Comparison of ENCODE assay signal across 7 mouse cellular contexts in the genomic region with DNA sequence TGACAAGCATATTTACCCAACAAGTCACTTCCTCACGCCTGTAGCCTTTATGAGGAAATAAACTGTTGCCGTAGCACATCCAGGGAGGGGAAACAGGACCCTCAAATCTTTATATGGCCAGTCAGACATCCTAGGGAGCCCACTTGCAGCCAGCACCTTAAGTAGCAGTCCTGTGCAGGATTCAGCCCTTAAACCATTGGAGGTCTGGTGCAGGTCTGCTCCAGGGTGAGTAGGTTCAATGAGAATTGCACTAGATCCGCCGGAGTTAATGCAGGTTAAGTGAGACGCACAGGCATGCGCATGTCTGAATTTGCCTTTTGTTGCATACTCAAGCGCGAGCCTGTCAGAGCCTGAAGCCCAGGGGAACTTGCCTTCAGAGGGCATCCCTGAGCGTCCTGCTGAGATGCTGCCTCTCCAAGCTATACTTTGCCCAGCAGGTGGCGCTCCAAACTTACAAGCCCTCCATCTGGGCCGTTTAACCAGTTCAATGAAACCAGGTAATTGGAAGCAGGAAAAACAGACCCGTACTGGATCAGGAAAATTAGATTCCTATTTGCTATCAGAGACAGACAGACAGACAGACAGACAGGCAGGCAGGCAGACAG. TPM values are rescaled to one million over a fixed set of nuclear protein-coding genes. Genes with fewer than 3 reads are reported as not detected.
DNase-seq lines count a peak whose midpoint lies in the region; ATAC-seq lines count a peak whose summit lies in the region.

No protein-coding gene starts in this region.

- peak; percentile 70 for ATAC-seq in midbrain, embryonic 14.5 days (ENCODE audit: low FRiP score, low TSS enrichment)

- H3K4me1 ChIP-seq in limb, embryonic 10.5 days, result peaks cover 22% of the 10 kb centered on the region
- H3K4me1 ChIP-seq in midbrain, embryonic 14.5 days (ENCODE audit: control insufficient read depth, insufficient read depth, low read length), result peaks cover 17% of the 10 kb centered on the region

- peak overlapping the region; percentile 29; the same call in 1 of the 2 replicates for H3K4me2 ChIP-seq in midbrain, embryonic 14.5 days (ENCODE audit: low read length)

- 0 out of 2 replicates have a peak overlapping the region, but pooled peaks have one; percentile 12 for H3K9ac ChIP-seq in midbrain, embryonic 14.5 days (replicated peaks; ENCODE audit: low read length)

- H3K36me3 ChIP-seq in limb, embryonic 10.5 days, result no peaks in the 10 kb centered on the region
- no peaks in the 10 kb centered on the region for H3K36me3 ChIP-seq in midbrain, embryonic 14.5 days (ENCODE audit: control insufficient read depth, insufficient read depth, low read length)

- H3K27ac ChIP-seq in limb, embryonic 10.5 days, result peak overlapping the region; percentile 21; the same call in 1 of the 2 replicates
- peak overlapping the region; percentile 52; the same call in 1 of the 2 replicates for H3K27ac ChIP-seq in midbrain, embryonic 14.5 days (replicated peaks; ENCODE audit: low read depth, low read length)

- H3K27me3 ChIP-seq in limb, embryonic 10.5 days (ENCODE audit: low read depth, poor library complexity, severe bottlenecking), result 0 out of 2 replicates have a peak, but pooled peaks cover 6% of the 10 kb centered on the region
- no peaks in the 10 kb centered on the region for H3K27me3 ChIP-seq in midbrain, embryonic 14.5 days (ENCODE audit: control insufficient read depth, insufficient read depth, low read length)

- H3K9me3 ChIP-seq in limb, embryonic 10.5 days (replicated peaks), result no peaks in the 10 kb centered on the region
- no peaks in the 10 kb centered on the region for H3K9me3 ChIP-seq in midbrain, embryonic 14.5 days (ENCODE audit: control insufficient read depth, low read length)

- intact Hi-C loops in gastrocnemius, postnatal 36 days (cut with DNase I), result loop anchor here (2.0 kb wide), 1 partner anchor 153 kb away; no protein-coding TSS in a partner anchor

- no peak overlapping the region for H3K4me3 ChIP-seq in limb, embryonic 10.5 days
- no peak overlapping the region for H3K4me3 ChIP-seq in midbrain, embryonic 14.5 days (replicated peaks; ENCODE audit: low read depth, low read length)

- WGBS in limb, embryonic 10.5 days, result 12% methylated on average over 12 of the region's 12 CpGs
- 10% methylated on average over 12 of the region's 12 CpGs for WGBS in midbrain, embryonic 14.5 days

- DNase-seq in adrenal gland, adult 8-10 months, result peak; percentile 89
- DNase-seq in embryo, embryonic 11 days, result peak; percentile 97
- DNase-seq in gastrocnemius, postnatal 36 days, result peak; percentile 89 to 90
- DNase-seq in kidney, adult 18-20 months, result peak; percentile 93
- DNase-seq in limb, embryonic 10.5 days (ENCODE audit: low spot score), result peak; percentile 95
- peak; percentile 98 for DNase-seq in midbrain, embryonic 14.5 days
- DNase-seq in spleen, adult 12 weeks (ENCODE audit: low spot score), result peak; percentile 68

RNA-seq across cellular contexts. Expression of a gene that starts 37.8 kb away (rescaled TPM):
- not detected for total RNA-seq in adrenal gland, adult 8-10 months (2022)
- total RNA-seq in gastrocnemius, postnatal 36 days (2021), result not detected
- not detected in 2 replicates for polyA plus RNA-seq in limb, embryonic 10.5 days (2016; fragmentation: Nextera tagmentation; extraction: Ambion mirVana)
- not detected in 2 replicates for polyA plus RNA-seq in midbrain, embryonic 14.5 days (2014; fragmentation: Nextera tagmentation; extraction: Ambion mirVana)

RNA-seq across cellular contexts. Expression of a gene that starts 45.7 kb away (rescaled TPM):
- 1 to 10 TPM; 2.7 to 6.6 (median 4.6) TPM for total RNA-seq in adrenal gland, adult 8-10 months (2022)
- total RNA-seq in gastrocnemius, postnatal 36 days (2021), result 1 to 10 TPM; 3.5 to 3.9 TPM
- polyA plus RNA-seq in limb, embryonic 10.5 days (2016; fragmentation: Nextera tagmentation; extraction: Ambion mirVana), result 11.0 and 11.9 TPM in 2 replicates
- 11.3 and 11.5 TPM in 2 replicates for polyA plus RNA-seq in midbrain, embryonic 14.5 days (2014; fragmentation: Nextera tagmentation; extraction: Ambion mirVana)
